Mouse (Mus musculus) c-Kit-positive CD71-positive TER-119-positive erythroid progenitor cells, embryonic 14.5 days (primary cell): ENCODE measurements around the gene S100g.

Experiments
- DNase-seq: peaks from one replicate; pipeline ENCODE4 v3.0.0-alpha.2; 2013; ENCODE audit warnings: low spot score

Gene S100g

GRCm38 (mm10) chrX:162964383-162964782, at the start of gene S100g:
Gene S100g (minus strand): TSS chrX:162964599.
- no peak for DNase-seq

- DNase-seq, result no peak
Measured at GRCm38 (mm10) chrX:162992121-162992520, 27.7 kb upstream of the S100g start.

GRCm38 (mm10) chrX:162991396-162991795, 27.0 kb upstream of the S100g start:
- DNase-seq, result no peak

GRCm38 (mm10) chrX:162986876-162987495, 22.6 kb upstream of the S100g start:
- DNase-seq, result no peak

- no peak for DNase-seq
Measured at GRCm38 (mm10) chrX:162976194-162976593, 11.8 kb upstream of the S100g start.

- DNase-seq, result no peak
Measured at GRCm38 (mm10) chrX:162967456-162967855, 3.1 kb upstream of the S100g start.

- DNase-seq, result no peak
Measured at GRCm38 (mm10) chrX:162963840-162964239, 559 bp downstream of the S100g start.

GRCm38 (mm10) chrX:162957921-162958320, 6.5 kb downstream of the S100g start:
- DNase-seq, result no peak

GRCm38 (mm10) chrX:162949811-162950439, 14.5 kb downstream of the S100g start:
- peak; percentile 20 for DNase-seq

GRCm38 (mm10) chrX:162942027-162942426, 22.4 kb downstream of the S100g start:
- no peak for DNase-seq

- DNase-seq, result no peak
Measured at GRCm38 (mm10) chrX:162931467-162931866, 32.9 kb downstream of the S100g start.

GRCm38 (mm10) chrX:162921487-162922125, 42.8 kb downstream of the S100g start:
- DNase-seq, result no peak

GRCm38 (mm10) chrX:162915697-162916096, 48.7 kb downstream of the S100g start:
- peak; percentile 37 for DNase-seq

GRCm38 (mm10) chrX:162913651-162914050, 50.7 kb downstream of the S100g start:
- DNase-seq, result no peak
